Mouse (Mus musculus): ENCODE measurements around the gene 1700034I23Rik. TPM values are rescaled to one million over a fixed set of nuclear protein-coding genes. Genes with fewer than 3 reads are reported as not detected.
"Not testable (repeated sequence)": the region's sequence is repeated elsewhere in the genome, so short reads cannot be mapped to it uniquely, and the experiment has no call there.

Gene 1700034I23Rik
- 0.20 and 0.27 TPM in 2 replicates for polyA plus RNA-seq (2015; fragmentation: Nextera tagmentation; extraction: Ambion mirVana)

DNA sequence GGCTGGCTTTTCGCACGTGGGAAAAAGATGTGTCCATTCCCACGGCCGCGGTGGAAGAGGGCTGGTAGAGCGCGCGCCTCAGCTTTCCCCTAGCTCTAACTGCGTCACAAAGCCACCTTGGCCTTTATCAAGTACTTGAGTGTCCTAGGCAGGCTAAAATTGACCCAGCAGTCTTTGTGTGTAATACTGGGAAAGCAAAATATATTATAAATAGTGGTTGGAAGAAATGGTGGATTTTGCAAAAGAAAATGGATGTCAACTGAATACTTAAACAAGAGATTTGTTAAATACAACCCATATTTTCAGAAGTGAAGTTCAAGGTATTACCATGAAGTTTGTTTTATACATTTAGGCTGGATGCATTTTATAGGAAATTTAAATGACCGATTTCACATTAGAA is at the start of gene 1700034I23Rik:
Gene 1700034I23Rik, minus strand, starts transcription at position 101 of the 400 bp plus-strand sequence.
- not testable (repeated sequence) for H3K27me3 ChIP-seq (replicated peaks; ENCODE audit: control insufficient read depth, insufficient read depth, low read length); H3K9ac ChIP-seq (ENCODE audit: low read depth, low read length); H3K4me2 ChIP-seq (ENCODE audit: low read length); ATAC-seq; H3K4me3 ChIP-seq (ENCODE audit: low read length); H3K4me1 ChIP-seq (ENCODE audit: control insufficient read depth, insufficient read depth, low read depth, low read length); H3K27ac ChIP-seq (ENCODE audit: low read depth, low read length); H3K36me3 ChIP-seq (ENCODE audit: control insufficient read depth, insufficient read depth, low read length); H3K9me3 ChIP-seq (ENCODE audit: control insufficient read depth, low read length)
- 95% methylated on average over 4 of the region's 10 CpGs for WGBS

- Histone ChIP-seq H3K36me3 (ENCODE audit: control insufficient read depth, insufficient read depth, low read length) (no peaks in the 10 kb centered on the region), H3K9ac (ENCODE audit: low read depth, low read length) (no peak overlapping the region), H3K9me3 (ENCODE audit: control insufficient read depth, low read length) (no peaks in the 10 kb centered on the region), H3K27me3 (replicated peaks; ENCODE audit: control insufficient read depth, insufficient read depth, low read length) (no peaks in the 10 kb centered on the region), H3K4me1 (ENCODE audit: control insufficient read depth, insufficient read depth, low read depth, low read length) (peaks cover 11% of the 10 kb centered on the region), H3K27ac (ENCODE audit: low read depth, low read length) (no peak overlapping the region), H3K4me2 (ENCODE audit: low read length) (peak overlapping the region; percentile 99), H3K4me3 (ENCODE audit: low read length) (peak overlapping the region; percentile 86)
- 10% methylated on average over 7 of the region's 7 CpGs for WGBS
- ATAC-seq: no peak
These were observed 49.0 kb upstream of the 1700034I23Rik start for GRCm38 (mm10) chr3:40951365-40951764.

GRCm38 (mm10) chr3:40950601-40951201 is 48.4 kb upstream of the 1700034I23Rik start:
- ATAC-seq: no peak
- peak overlapping the region; percentile 99 for H3K4me2 ChIP-seq (ENCODE audit: low read length)
- H3K4me3 ChIP-seq (ENCODE audit: low read length): peak overlapping the region; percentile 86
- WGBS: under 1% methylated on average over 40 of the region's 43 CpGs
- H3K9ac ChIP-seq (ENCODE audit: low read depth, low read length): peak overlapping the region; percentile 84
- no peaks in the 10 kb centered on the region for H3K27me3 ChIP-seq (replicated peaks; ENCODE audit: control insufficient read depth, insufficient read depth, low read length)
- peaks cover 11% of the 10 kb centered on the region for H3K4me1 ChIP-seq (ENCODE audit: control insufficient read depth, insufficient read depth, low read depth, low read length)
- H3K9me3 ChIP-seq (ENCODE audit: control insufficient read depth, low read length): no peaks in the 10 kb centered on the region
- 0 out of 2 replicates have a peak overlapping the region, but pooled peaks have one; percentile 82 for H3K27ac ChIP-seq (ENCODE audit: low read depth, low read length)
- H3K36me3 ChIP-seq (ENCODE audit: control insufficient read depth, insufficient read depth, low read length): no peaks in the 10 kb centered on the region

- peaks cover 11% of the 10 kb centered on the region for H3K4me1 ChIP-seq (ENCODE audit: control insufficient read depth, insufficient read depth, low read depth, low read length)
- H3K36me3 ChIP-seq (ENCODE audit: control insufficient read depth, insufficient read depth, low read length): no peaks in the 10 kb centered on the region
- H3K4me2 ChIP-seq (ENCODE audit: low read length): peak overlapping the region; percentile 99
- no peaks in the 10 kb centered on the region for H3K9me3 ChIP-seq (ENCODE audit: control insufficient read depth, low read length)
- WGBS: 0% methylated on average over 67 of the region's 118 CpGs
- H3K4me3 ChIP-seq (ENCODE audit: low read length): peak overlapping the region; percentile 86
- H3K27ac ChIP-seq (ENCODE audit: low read depth, low read length): peak overlapping the region; percentile 82
- H3K9ac ChIP-seq (ENCODE audit: low read depth, low read length): peak overlapping the region; percentile 84
- no peaks in the 10 kb centered on the region for H3K27me3 ChIP-seq (replicated peaks; ENCODE audit: control insufficient read depth, insufficient read depth, low read length)
- ATAC-seq: peak; percentile 6; the same call in 1 of the 2 replicates
These were observed 47.7 kb upstream of the 1700034I23Rik start for GRCm38 (mm10) chr3:40949903-40950600.

- H3K4me1 ChIP-seq (ENCODE audit: control insufficient read depth, insufficient read depth, low read depth, low read length): peaks cover 11% of the 10 kb centered on the region
- H3K27me3 ChIP-seq (replicated peaks; ENCODE audit: control insufficient read depth, insufficient read depth, low read length): no peaks in the 10 kb centered on the region
- peak within 1 kb of the TSS; percentile 84 for H3K9ac ChIP-seq (ENCODE audit: low read depth, low read length)
- peak; percentile 95 for ATAC-seq
- peak within 1 kb of the TSS; percentile 99 for H3K4me2 ChIP-seq (ENCODE audit: low read length)
- H3K9me3 ChIP-seq (ENCODE audit: control insufficient read depth, low read length): no peaks in the 10 kb centered on the region
- peak within 1 kb of the TSS; percentile 86 for H3K4me3 ChIP-seq (ENCODE audit: low read length)
- H3K36me3 ChIP-seq (ENCODE audit: control insufficient read depth, insufficient read depth, low read length): no peaks in the 10 kb centered on the region
- peak within 1 kb of the TSS; percentile 82 for H3K27ac ChIP-seq (ENCODE audit: low read depth, low read length)
- under 1% methylated on average over 62 of the region's 66 CpGs for whole genome bisulfite sequencing
These were observed 47.0 kb upstream of the 1700034I23Rik start, which contains the start of gene Larp1b for GRCm38 (mm10) chr3:40949170-40949902. Gene Larp1b (plus strand): TSS chr3:40949828.

- Histone ChIP-seq H3K27me3 (replicated peaks; ENCODE audit: control insufficient read depth, insufficient read depth, low read length) (no peaks in the 10 kb centered on the region), H3K9me3 (ENCODE audit: control insufficient read depth, low read length) (no peaks in the 10 kb centered on the region), H3K4me3 (ENCODE audit: low read length) (no peak overlapping the region), H3K36me3 (ENCODE audit: control insufficient read depth, insufficient read depth, low read length) (peaks cover 4% of the 10 kb centered on the region), H3K9ac (ENCODE audit: low read depth, low read length) (no peak overlapping the region), H3K4me1 (ENCODE audit: control insufficient read depth, insufficient read depth, low read depth, low read length) (no peaks in the 10 kb centered on the region), H3K4me2 (ENCODE audit: low read length) (no peak overlapping the region), H3K27ac (ENCODE audit: low read depth, low read length) (no peak overlapping the region)
- ATAC-seq: no peak
These were observed 36.7 kb upstream of the 1700034I23Rik start for GRCm38 (mm10) chr3:40939019-40939418.

- H3K9ac ChIP-seq (ENCODE audit: low read depth, low read length): no peak overlapping the region
- no peaks in the 10 kb centered on the region for H3K27me3 ChIP-seq (replicated peaks; ENCODE audit: control insufficient read depth, insufficient read depth, low read length)
These were observed 36.2 kb upstream of the 1700034I23Rik start for GRCm38 (mm10) chr3:40938592-40938991.

GRCm38 (mm10) chr3:40938189-40938588 is 35.8 kb upstream of the 1700034I23Rik start:
- Histone ChIP-seq H3K4me3 (ENCODE audit: low read length) (no peak overlapping the region), H3K36me3 (ENCODE audit: control insufficient read depth, insufficient read depth, low read length) (peaks cover 12% of the 10 kb centered on the region), H3K9ac (ENCODE audit: low read depth, low read length) (no peak overlapping the region), H3K4me1 (ENCODE audit: control insufficient read depth, insufficient read depth, low read depth, low read length) (no peaks in the 10 kb centered on the region), H3K9me3 (ENCODE audit: control insufficient read depth, low read length) (no peaks in the 10 kb centered on the region), H3K4me2 (ENCODE audit: low read length) (no peak overlapping the region), H3K27me3 (replicated peaks; ENCODE audit: control insufficient read depth, insufficient read depth, low read length) (no peaks in the 10 kb centered on the region), H3K27ac (ENCODE audit: low read depth, low read length) (no peak overlapping the region)
- ATAC-seq: no peak
- 96% methylated on average over 5 of the region's 5 CpGs for WGBS

More at GRCm38 (mm10) chr3:40938592-40938991, 36.2 kb upstream of the 1700034I23Rik start:
- Histone ChIP-seq H3K36me3 (ENCODE audit: control insufficient read depth, insufficient read depth, low read length) (peaks cover 9% of the 10 kb centered on the region), H3K4me2 (ENCODE audit: low read length) (no peak overlapping the region), H3K4me1 (ENCODE audit: control insufficient read depth, insufficient read depth, low read depth, low read length) (no peaks in the 10 kb centered on the region), H3K9me3 (ENCODE audit: control insufficient read depth, low read length) (no peaks in the 10 kb centered on the region), H3K4me3 (ENCODE audit: low read length) (no peak overlapping the region), H3K27ac (ENCODE audit: low read depth, low read length) (no peak overlapping the region)
- 98% methylated on average over 4 of the region's 4 CpGs for WGBS
- no peak for ATAC-seq

DNA sequence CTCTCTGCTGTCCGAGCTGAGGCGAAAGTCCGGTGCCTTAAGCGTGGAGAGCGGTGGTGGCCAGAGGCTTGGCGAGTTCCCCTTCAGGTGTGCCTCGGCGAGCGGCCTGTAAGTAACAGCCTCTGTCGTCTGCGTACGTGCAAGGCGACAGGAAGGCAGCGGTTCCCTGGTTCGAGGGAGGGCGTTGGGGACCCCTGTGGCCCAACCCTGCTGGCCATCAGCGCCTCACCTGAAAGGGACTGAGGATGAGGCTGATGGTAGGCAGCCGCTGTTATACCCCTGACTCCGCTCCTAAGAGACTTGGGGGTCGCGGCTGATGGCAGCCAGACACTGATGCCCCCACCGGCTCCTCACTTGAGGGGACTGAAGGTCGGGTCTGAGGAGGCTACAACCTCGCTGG is 8.0 kb downstream of the 1700034I23Rik start:
- H3K27me3 ChIP-seq (replicated peaks; ENCODE audit: control insufficient read depth, insufficient read depth, low read length); H3K9me3 ChIP-seq (ENCODE audit: control insufficient read depth, low read length); ATAC-seq; H3K36me3 ChIP-seq (ENCODE audit: control insufficient read depth, insufficient read depth, low read length); H3K4me1 ChIP-seq (ENCODE audit: control insufficient read depth, insufficient read depth, low read depth, low read length): not testable (repeated sequence)
- peak overlapping the region; percentile 64 for H3K27ac ChIP-seq (ENCODE audit: low read depth, low read length)
- WGBS: 3% methylated on average over 15 of the region's 24 CpGs
- peak overlapping the region; percentile 78 for H3K9ac ChIP-seq (ENCODE audit: low read depth, low read length)
- H3K4me2 ChIP-seq (ENCODE audit: low read length): peak overlapping the region; percentile 66
- H3K4me3 ChIP-seq (ENCODE audit: low read length): peak overlapping the region; percentile 61

All from hindbrain, embryonic 16.5 days (tissue).